Mouse (Mus musculus): Measurements from ENCODE around the gene Fbxl16. TPM values are rescaled to one million over a fixed set of nuclear protein-coding genes. Genes with fewer than 3 reads are reported as not detected.

The Fbxl16 gene
- total and polyA plus RNA-seq, 3 experiments = 1.1 to 3.2 (median 1.4) TPM

DNA sequence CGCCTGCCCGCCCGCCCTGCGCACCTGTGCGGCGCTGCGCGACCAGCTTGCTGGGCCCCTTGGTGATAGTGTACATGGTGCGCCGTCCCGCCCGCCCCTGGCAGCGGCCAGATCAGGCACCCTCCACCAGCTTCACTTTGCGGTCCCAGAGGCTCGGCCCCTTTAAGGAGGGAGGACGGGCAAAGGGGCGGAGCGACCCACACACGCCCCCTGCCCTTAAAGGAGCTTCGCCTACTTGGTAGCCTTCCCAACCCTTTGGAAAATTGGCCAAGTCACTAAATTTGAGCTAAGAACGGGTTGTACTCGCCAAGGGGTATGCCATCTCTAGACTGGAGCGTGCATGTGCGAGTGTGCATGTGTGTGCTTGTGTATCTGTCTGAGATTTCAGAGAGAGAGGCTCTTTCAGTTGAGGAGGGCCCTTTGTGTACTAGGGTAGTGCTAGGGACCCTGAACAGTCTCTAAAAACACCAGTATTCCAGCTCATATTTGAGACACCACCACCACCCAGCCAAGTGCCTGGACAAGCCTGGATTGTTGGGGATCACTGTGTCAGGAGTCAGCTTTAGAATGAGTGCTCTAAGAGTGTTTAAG lies 59.8 kb downstream of the Fbxl16 start, which contains the start of gene Mcrip2:
Gene Mcrip2 (minus strand): TSS at position 164 of the 591 bp plus-strand sequence.
- intact Hi-C loops (cut with DNase I) = loop anchor here (5.0 kb wide), 2 partner anchors 36 to 619 kb away; partner anchors contain the start of gene Stub1
- TF ChIP-seq POLR2A (IDR thresholded peaks at IDR 0.05; ENCODE audit: insufficient read depth, low read depth, low read length) = peak; percentile 82; the same call in 1 of the 2 replicates
- TF ChIP-seq CTCF (IDR thresholded peaks at IDR 0.05) = 0 out of 2 replicates have a peak, but pooled peaks have one; percentile 5
- peak; percentile 80; the same call in 1 of the 2 replicates for TF ChIP-seq EP300 (IDR thresholded peaks at IDR 0.05; ENCODE audit: insufficient read depth, low read depth, low read length)
- Histone ChIP-seq H3K27ac (peak within 1 kb of the TSS; percentile 94), H3K36me3 (ENCODE audit: control insufficient read depth, insufficient read depth, low read length) (no peaks in the 10 kb centered on the region), H3K9ac (ENCODE audit: low read depth, low read length) (peak within 1 kb of the TSS; percentile 92), H3K27me3 (ENCODE audit: control insufficient read depth, insufficient read depth, low read length) (no peaks in the 10 kb centered on the region), H3K79me2 (replicated peaks; ENCODE audit: control insufficient read depth, insufficient read depth, low read length) (peaks cover 3% of the 10 kb centered on the region), H3K4me3 (peak within 1 kb of the TSS; percentile 100), H3K4me1 (ENCODE audit: control insufficient read depth, insufficient read depth, low read length) (peaks cover 3% of the 10 kb centered on the region)
- DNase-seq = peak; percentile 90
- under 1% methylated on average over 24 of the region's 24 CpGs for WGBS

DNA sequence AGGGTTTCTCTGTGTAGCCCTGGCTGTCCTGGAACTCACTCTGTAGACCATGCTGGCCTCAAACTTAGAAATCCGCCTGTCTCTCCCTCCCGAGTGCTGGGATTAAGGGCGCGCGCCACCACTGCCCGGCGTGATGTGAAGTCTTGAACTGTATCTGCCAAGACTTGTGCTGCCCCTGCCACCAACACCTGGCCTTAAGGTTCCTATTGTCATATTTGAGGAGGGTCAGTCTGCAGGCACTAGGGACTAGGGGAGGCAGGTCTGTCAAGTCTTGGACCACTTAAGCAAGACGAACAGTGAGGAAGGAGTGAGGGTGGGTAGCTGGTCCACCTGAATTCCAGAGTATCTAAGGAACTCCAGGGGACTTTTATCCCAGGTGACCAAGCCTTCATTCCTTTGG lies 60.6 kb downstream of the Fbxl16 start:
- Histone ChIP-seq H3K4me3 (no peak overlapping the region), H3K27me3 (ENCODE audit: control insufficient read depth, insufficient read depth, low read length) (no peaks in the 10 kb centered on the region), H3K36me3 (ENCODE audit: control insufficient read depth, insufficient read depth, low read length) (no peaks in the 10 kb centered on the region), H3K4me1 (ENCODE audit: control insufficient read depth, insufficient read depth, low read length) (peaks cover 7% of the 10 kb centered on the region), H3K9ac (ENCODE audit: low read depth, low read length) (no peak overlapping the region), H3K27ac (no peak overlapping the region), H3K79me2 (replicated peaks; ENCODE audit: control insufficient read depth, insufficient read depth, low read length) (peaks cover 3% of the 10 kb centered on the region)
- TF ChIP-seq CTCF (IDR thresholded peaks at IDR 0.05) (no peak), EP300 (IDR thresholded peaks at IDR 0.05; ENCODE audit: insufficient read depth, low read depth, low read length) (no peak), POLR2A (IDR thresholded peaks at IDR 0.05; ENCODE audit: insufficient read depth, low read depth, low read length) (no peak)
- intact Hi-C loops (cut with DNase I) = loop anchor here (5.0 kb wide), 2 partner anchors 37 to 618 kb away; partner anchors contain the start of gene Stub1
- DNase-seq = no peak
- WGBS = 84% methylated on average over 8 of the region's 8 CpGs

DNA sequence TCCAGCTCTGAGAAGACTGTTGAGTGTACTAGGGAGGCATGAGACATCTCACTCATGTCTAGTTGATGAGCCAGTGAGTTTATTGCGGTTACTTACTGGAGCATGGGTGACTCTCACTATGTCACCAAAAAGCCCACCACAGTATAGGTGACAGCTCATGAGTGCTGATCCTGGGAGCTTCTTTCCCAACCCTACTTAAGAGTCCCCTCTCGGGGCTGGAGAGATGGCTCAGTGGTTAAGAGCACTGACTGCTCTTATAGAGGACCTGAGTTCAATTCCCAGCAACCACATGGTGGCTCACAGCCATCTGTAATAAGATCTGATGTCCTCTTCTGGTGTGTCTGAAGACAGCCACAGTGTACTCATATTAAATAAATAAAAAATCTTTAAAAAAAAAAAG lies 61.1 kb downstream of the Fbxl16 start:
- Histone ChIP-seq H3K36me3 (ENCODE audit: control insufficient read depth, insufficient read depth, low read length) (no peaks in the 10 kb centered on the region), H3K4me1 (ENCODE audit: control insufficient read depth, insufficient read depth, low read length) (peaks cover 7% of the 10 kb centered on the region), H3K9ac (ENCODE audit: low read depth, low read length) (no peak overlapping the region), H3K27ac (no peak overlapping the region), H3K27me3 (ENCODE audit: control insufficient read depth, insufficient read depth, low read length) (no peaks in the 10 kb centered on the region), H3K79me2 (replicated peaks; ENCODE audit: control insufficient read depth, insufficient read depth, low read length) (peaks cover 3% of the 10 kb centered on the region), H3K4me3 (no peak overlapping the region)
- no peak for TF ChIP-seq EP300 (IDR thresholded peaks at IDR 0.05; ENCODE audit: insufficient read depth, low read depth, low read length)
- TF ChIP-seq CTCF (IDR thresholded peaks at IDR 0.05) = no peak
- TF ChIP-seq POLR2A (IDR thresholded peaks at IDR 0.05; ENCODE audit: insufficient read depth, low read depth, low read length) = no peak
- DNase-seq = no peak
- intact Hi-C loops (cut with DNase I) = loop anchor here (5.0 kb wide), 2 partner anchors 38 to 617 kb away; partner anchors contain the start of gene Stub1
- WGBS = 95% methylated on average over 2 of the region's 2 CpGs

Small RNA genes lying within 50 kb of the gene (microRNA-seq; reads per million reads assigned to microRNA genes)
- gene Mir3082 (0 to 3.4 reads per million in 2 experiments), gene Mir6966 (2.2 to 3.1 reads per million in 2 experiments)

Other genes starting within 250 kb of the Fbxl16 start
- under 1 TPM; 0.30 to 0.44 TPM for gene Sox8, start 238.4 kb upstream of the Fbxl16 start, total RNA-seq (2021)
- 0.57 and 0.67 TPM in 2 replicates for gene Sox8, start 238.4 kb upstream of the Fbxl16 start, polyA plus RNA-seq (2012; rRNA removed)
- gene Lmf1, start 230.0 kb upstream of the Fbxl16 start, total RNA-seq (2021) = 10 to 100 TPM; 28.7 to 33.5 TPM
- 32.7 and 41.8 TPM in 2 replicates for gene Lmf1, start 230.0 kb upstream of the Fbxl16 start, polyA plus RNA-seq (2012; rRNA removed)
- under 1 TPM in 1 of 2 experiments, not detected in 1; 0.81 TPM for gene Gng13, start 91.9 kb upstream of the Fbxl16 start, total RNA-seq (2021)
- gene Gng13, start 91.9 kb upstream of the Fbxl16 start, polyA plus RNA-seq (2012; rRNA removed) = 0.27 and 0.35 TPM in 2 replicates
- gene Chtf18, start 81.7 kb upstream of the Fbxl16 start, total RNA-seq (2021) = 1 to 10 TPM; 1.3 to 1.6 TPM
- 0.85 and 1.7 TPM in 2 replicates for gene Chtf18, start 81.7 kb upstream of the Fbxl16 start, polyA plus RNA-seq (2012; rRNA removed)
- gene Rpusd1, start 81.4 kb upstream of the Fbxl16 start, total RNA-seq (2021) = 1 to 10 TPM; 4.2 to 5.1 TPM
- 18.0 and 18.3 TPM in 2 replicates for gene Rpusd1, start 81.4 kb upstream of the Fbxl16 start, polyA plus RNA-seq (2012; rRNA removed)
- not detected for gene Mslnl, start 73.0 kb upstream of the Fbxl16 start, total RNA-seq (2021)
- 0.10 and 0.26 TPM in 2 replicates for gene Mslnl, start 73.0 kb upstream of the Fbxl16 start, polyA plus RNA-seq (2012; rRNA removed)
- gene Msln, start 54.7 kb upstream of the Fbxl16 start, total RNA-seq (2021) = 10 to 100 TPM; 13.2 to 16.6 TPM
- gene Msln, start 54.7 kb upstream of the Fbxl16 start, polyA plus RNA-seq (2012; rRNA removed) = 24.7 and 25.6 TPM in 2 replicates
- gene Narfl, start 35.3 kb upstream of the Fbxl16 start, total RNA-seq (2021) = 10 to 100 TPM; 42.1 to 45.1 TPM
- 36.4 and 52.6 TPM in 2 replicates for gene Narfl, start 35.3 kb upstream of the Fbxl16 start, polyA plus RNA-seq (2012; rRNA removed)
- gene Haghl, start 23.4 kb upstream of the Fbxl16 start, total RNA-seq (2021) = 1 to 10 TPM; 6.4 to 7.7 TPM
- 19.5 and 23.4 TPM in 2 replicates for gene Haghl, start 23.4 kb upstream of the Fbxl16 start, polyA plus RNA-seq (2012; rRNA removed)
- not detected for gene Ccdc78, start 22.5 kb upstream of the Fbxl16 start, total RNA-seq (2021)
- 1.1 TPM in 1 of 2 replicates, not detected in the other for gene Ccdc78, start 22.5 kb upstream of the Fbxl16 start, polyA plus RNA-seq (2012; rRNA removed)
- 10 to 100 TPM; 30.8 to 38.3 TPM for gene Fam173a, start 16.2 kb upstream of the Fbxl16 start, total RNA-seq (2021)
- 49.7 and 63.6 TPM in 2 replicates for gene Fam173a, start 16.2 kb upstream of the Fbxl16 start, polyA plus RNA-seq (2012; rRNA removed)
- not detected for gene AC134908.4, start 13.4 kb upstream of the Fbxl16 start, total RNA-seq (2021)
- not detected in 2 replicates for gene AC134908.4, start 13.4 kb upstream of the Fbxl16 start, polyA plus RNA-seq (2012; rRNA removed)
- 10 to 100 TPM; 49.0 to 54.6 TPM for gene Metrn, start 11.9 kb upstream of the Fbxl16 start, total RNA-seq (2021)
- 43.3 and 47.9 TPM in 2 replicates for gene Metrn, start 11.9 kb upstream of the Fbxl16 start, polyA plus RNA-seq (2012; rRNA removed)
- 10 to 100 TPM; 11.0 to 11.1 TPM for gene Wdr24, start 14.5 kb downstream of the Fbxl16 start, total RNA-seq (2021)
- gene Wdr24, start 14.5 kb downstream of the Fbxl16 start, polyA plus RNA-seq (2012; rRNA removed) = 20.4 and 22.9 TPM in 2 replicates
- gene Jmjd8, start 19.8 kb downstream of the Fbxl16 start, total RNA-seq (2021) = 10 to 100 TPM; 32.7 to 36.9 TPM
- gene Jmjd8, start 19.8 kb downstream of the Fbxl16 start, polyA plus RNA-seq (2012; rRNA removed) = 47.2 and 48.9 TPM in 2 replicates
- gene Stub1, start 24.3 kb downstream of the Fbxl16 start, total RNA-seq (2021) = 100 to 1,000 TPM; 105 to 129 TPM
- gene Stub1, start 24.3 kb downstream of the Fbxl16 start, polyA plus RNA-seq (2012; rRNA removed) = 147 and 174 TPM in 2 replicates
- gene Rhbdl1, start 28.2 kb downstream of the Fbxl16 start, total RNA-seq (2021) = under 1 TPM; 0.55 to 0.82 TPM
- gene Rhbdl1, start 28.2 kb downstream of the Fbxl16 start, polyA plus RNA-seq (2012; rRNA removed) = 3.8 and 4.9 TPM in 2 replicates
- gene Gm20683, start 32.7 kb downstream of the Fbxl16 start, total RNA-seq (2021) = 1 to 10 TPM; 2.4 to 2.9 TPM
- 13.9 and 21.6 TPM in 2 replicates for gene Gm20683, start 32.7 kb downstream of the Fbxl16 start, polyA plus RNA-seq (2012; rRNA removed)
- gene Rhot2, start 35.8 kb downstream of the Fbxl16 start, total RNA-seq (2021) = 100 to 1,000 TPM; 120 to 139 TPM
- 209 and 257 TPM in 2 replicates for gene Rhot2, start 35.8 kb downstream of the Fbxl16 start, polyA plus RNA-seq (2012; rRNA removed)
- 1 to 10 TPM; 1.2 to 1.3 TPM for gene Wdr90, start 52.4 kb downstream of the Fbxl16 start, total RNA-seq (2021)
- 8.0 and 8.5 TPM in 2 replicates for gene Wdr90, start 52.4 kb downstream of the Fbxl16 start, polyA plus RNA-seq (2012; rRNA removed)
- gene Mcrip2, start 59.7 kb downstream of the Fbxl16 start, total RNA-seq (2021) = 100 to 1,000 TPM; 234 to 288 TPM
- gene Mcrip2, start 59.7 kb downstream of the Fbxl16 start, polyA plus RNA-seq (2012; rRNA removed) = 189 and 254 TPM in 2 replicates
- gene Mettl26, start 66.0 kb downstream of the Fbxl16 start, total RNA-seq (2021) = 10 to 100 TPM; 12.7 TPM
- gene Mettl26, start 66.0 kb downstream of the Fbxl16 start, polyA plus RNA-seq (2012; rRNA removed) = 24.8 and 30.5 TPM in 2 replicates
- gene Wfikkn1, start 71.8 kb downstream of the Fbxl16 start, total RNA-seq (2021) = under 1 TPM; 0.50 to 0.82 TPM
- 0.29 and 0.44 TPM in 2 replicates for gene Wfikkn1, start 71.8 kb downstream of the Fbxl16 start, polyA plus RNA-seq (2012; rRNA removed)
- gene Rab40c, start 110.6 kb downstream of the Fbxl16 start, total RNA-seq (2021) = 10 to 100 TPM; 15.2 to 17.6 TPM
- 20.5 and 33.8 TPM in 2 replicates for gene Rab40c, start 110.6 kb downstream of the Fbxl16 start, polyA plus RNA-seq (2012; rRNA removed)
- gene Pigq, start 135.9 kb downstream of the Fbxl16 start, total RNA-seq (2021) = 10 to 100 TPM; 40.8 to 48.7 TPM
- 74.7 and 115 TPM in 2 replicates for gene Pigq, start 135.9 kb downstream of the Fbxl16 start, polyA plus RNA-seq (2012; rRNA removed)
- under 1 TPM; 0.10 to 0.30 TPM for gene Nhlrc4, start 135.9 kb downstream of the Fbxl16 start, total RNA-seq (2021)
- 0.15 and 2.8 TPM in 2 replicates for gene Nhlrc4, start 135.9 kb downstream of the Fbxl16 start, polyA plus RNA-seq (2012; rRNA removed)
- under 1 TPM; 0.27 to 0.37 TPM for gene A930017K11Rik, start 143.5 kb downstream of the Fbxl16 start, total RNA-seq (2021)
- 0.44 and 0.61 TPM in 2 replicates for gene A930017K11Rik, start 143.5 kb downstream of the Fbxl16 start, polyA plus RNA-seq (2012; rRNA removed)
- 1 to 10 TPM; 6.1 to 7.4 TPM for gene Capn15, start 176.7 kb downstream of the Fbxl16 start, total RNA-seq (2021)
- gene Capn15, start 176.7 kb downstream of the Fbxl16 start, polyA plus RNA-seq (2012; rRNA removed) = 15.1 and 15.5 TPM in 2 replicates

Measured in heart, adult 2 months (tissue).